Mouse (Mus musculus): ENCODE data around the gene Zdhhc3.
A peak's percentile ranks its signal among the peaks of the same experiment; 100 is the strongest.

The Zdhhc3 gene

DNA sequence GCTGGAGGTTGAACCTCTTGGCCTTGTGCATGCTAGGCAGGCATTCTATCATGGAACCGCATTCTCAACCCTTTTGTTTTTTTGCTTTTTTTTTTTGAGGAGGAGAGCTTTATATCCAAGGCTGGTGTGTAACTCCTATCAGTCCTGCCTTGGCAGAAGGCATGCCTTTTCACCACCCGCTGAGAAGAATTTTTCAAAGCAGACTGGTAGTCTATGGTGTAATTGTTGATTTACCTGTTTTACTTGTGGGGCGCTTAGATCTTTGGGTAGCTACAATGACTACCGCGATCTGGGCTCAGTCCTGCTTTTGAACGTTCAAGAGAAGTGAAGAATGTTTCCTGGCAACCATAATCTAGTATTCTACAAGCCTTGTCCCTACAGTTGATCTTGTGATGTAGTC is 926 bp upstream of the Zdhhc3 start:
- no peak for DNase-seq

DNA sequence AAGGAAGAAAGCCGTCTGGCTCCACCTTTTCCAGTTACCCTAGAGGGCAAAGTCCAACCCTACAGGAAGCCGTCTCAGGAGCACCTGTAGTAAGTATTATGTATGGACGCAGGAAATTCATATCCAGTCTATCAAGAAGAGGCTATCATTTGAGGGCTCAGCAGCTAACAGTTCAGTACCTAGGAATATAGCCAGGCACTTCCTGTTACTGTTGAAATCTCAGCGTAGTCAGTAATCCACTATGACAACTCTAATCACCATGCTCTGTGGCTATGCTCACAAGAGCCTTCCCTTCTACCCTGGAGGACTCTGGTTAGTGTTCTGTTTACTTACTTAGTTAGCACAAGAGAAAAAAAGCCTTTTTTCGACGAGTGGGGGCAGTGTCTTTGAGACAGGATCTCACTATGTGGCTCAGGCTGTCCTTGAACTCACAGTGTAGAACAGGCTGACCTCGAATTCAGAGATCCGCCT is 1.2 kb downstream of the Zdhhc3 start:
- no peak for DNase-seq

GRCm38 (mm10) chr9:123109188-123109587 is 3.8 kb downstream of the Zdhhc3 start:
- no peak for DNase-seq

DNA sequence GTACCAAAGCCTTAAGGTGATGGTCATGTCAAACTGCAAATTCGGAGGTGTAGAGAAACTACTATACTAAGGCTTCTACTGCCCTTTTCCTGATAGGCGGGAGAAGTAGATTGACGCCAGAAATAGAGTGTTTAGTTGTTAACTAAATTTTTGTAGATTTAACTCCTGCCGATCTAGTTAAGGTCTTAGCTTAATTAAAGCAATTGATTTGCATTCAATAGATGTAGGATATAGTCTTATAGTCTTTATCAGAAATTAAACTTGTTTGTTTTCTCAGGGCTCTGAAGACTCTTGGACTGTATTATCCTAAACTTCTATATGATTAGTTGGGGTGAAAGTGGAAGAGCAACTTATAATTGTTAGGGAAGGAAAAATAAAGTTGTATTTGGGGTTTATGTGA is 5.8 kb downstream of the Zdhhc3 start:
- no peak for DNase-seq

DNA sequence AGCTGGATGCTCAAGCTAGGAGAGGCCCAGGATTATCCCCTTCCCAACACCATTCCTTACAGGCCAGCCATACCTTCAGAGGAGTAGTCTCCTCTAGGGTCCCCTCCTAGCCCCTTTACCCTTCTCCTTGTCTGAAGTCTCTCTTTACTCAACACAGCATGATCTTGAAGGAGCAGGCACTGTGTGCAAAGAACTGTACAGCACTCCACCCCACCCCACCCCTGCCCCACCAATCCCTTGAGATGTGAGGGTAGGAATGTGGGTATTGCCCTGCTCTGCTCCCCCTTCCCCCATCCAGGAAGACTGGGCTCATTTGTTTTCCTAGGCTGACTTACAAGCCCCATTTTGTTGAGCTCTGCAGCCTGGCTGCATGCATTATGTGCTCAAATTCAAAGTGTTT is 8.6 kb downstream of the Zdhhc3 start:
- DNase-seq, result no peak

DNA sequence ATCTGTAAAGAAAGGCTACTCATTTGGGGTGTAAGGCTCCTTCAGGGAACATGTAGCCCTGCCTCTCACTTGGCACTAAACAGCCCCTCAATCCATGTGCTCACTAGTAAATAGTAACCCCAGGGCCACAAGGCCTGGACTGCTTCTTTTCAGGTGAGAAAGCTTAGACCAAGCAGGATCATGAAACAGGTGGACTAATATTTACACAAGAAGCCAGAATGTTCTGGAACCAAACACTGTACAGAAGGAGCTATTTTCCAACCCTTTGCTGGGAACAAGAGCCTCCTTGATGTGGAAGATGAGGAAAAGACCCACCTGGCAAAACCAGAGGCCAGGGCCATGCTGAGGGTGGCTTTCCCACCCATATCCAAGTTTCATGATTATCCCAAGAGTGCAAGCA is 9.6 kb downstream of the Zdhhc3 start:
- DNase-seq, result no peak

GRCm38 (mm10) chr9:123099631-123100455 is 13.2 kb downstream of the Zdhhc3 start:
- no peak for DNase-seq

DNA sequence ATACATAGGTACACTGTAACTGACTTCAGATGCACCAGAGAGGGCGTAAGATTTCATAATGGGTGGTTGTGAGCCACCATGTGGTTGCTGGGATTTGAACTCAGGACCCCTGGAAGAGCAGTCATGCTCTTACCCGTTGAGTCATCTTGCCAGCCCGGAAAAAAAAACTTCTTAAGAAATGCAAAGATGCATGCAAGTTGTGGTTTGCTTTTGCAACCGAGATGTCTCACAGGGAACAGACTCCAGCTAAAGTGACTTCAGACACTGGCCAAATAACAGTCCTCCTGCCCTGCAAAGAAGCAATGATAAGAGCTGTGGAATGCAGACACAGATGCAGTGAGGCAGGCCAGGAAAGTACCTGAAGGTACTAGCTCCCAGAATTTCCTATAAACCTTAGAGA is 22.2 kb downstream of the Zdhhc3 start:
- DNase-seq, result no peak

DNA sequence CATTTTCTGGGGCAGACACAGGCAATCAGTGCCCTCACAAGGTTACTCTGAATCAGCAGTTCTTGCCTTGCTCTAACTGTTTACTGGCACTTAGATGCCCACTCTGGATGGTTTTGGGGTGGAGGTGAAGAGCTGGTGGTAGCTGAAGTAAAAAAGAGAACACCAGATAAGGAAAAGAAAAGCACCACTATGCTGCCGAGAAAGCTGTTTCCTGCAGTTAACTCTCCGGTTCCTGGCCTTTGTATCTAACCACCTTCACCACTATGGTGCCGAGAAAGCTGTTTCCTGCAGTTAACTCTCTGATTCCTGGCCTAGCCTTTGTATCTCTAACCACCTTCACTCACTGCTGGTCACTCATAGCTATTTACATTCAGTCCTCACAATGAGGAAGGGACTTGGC is 25.4 kb downstream of the Zdhhc3 start:
- no peak for DNase-seq

DNA sequence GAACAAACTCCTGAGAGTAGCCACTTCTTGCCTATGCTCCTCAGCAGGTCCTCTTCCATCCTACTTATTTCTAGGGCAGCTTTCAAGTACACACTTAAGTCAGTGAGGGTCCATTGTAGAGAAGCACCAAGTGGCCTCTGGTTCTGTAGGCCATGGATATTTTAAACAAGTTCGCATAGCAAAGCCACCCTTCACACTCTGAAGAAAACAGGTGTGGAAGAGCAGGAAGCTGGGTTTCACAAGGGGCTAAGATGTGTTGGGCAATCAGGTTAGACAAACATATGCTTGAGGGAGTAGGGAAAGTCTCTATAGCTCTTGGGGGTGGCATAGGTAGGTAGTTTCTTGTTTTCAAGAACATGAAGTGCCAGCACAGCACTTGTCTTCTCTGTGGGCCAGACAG is 27.6 kb downstream of the Zdhhc3 start:
- no peak for DNase-seq

DNA sequence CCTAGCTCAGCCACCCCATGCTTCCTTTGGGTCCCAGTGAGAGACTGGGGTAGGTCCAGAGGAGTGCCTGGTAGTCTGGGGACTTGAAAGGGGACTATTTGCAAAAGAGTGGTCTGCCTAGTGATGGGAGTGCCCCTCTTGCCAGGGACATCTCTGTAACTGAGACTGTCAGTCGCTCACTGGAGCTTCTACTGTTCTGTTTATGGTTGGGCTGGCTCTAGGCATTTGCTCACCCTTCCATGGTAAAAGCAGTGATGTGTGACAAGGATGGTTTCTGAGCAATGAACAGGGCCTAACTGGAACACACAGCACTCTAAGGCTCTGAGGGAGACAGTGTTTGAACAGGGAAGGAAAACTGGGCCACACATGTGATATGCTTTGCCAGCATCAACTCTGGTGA is 32.2 kb downstream of the Zdhhc3 start:
- DNase-seq, result no peak

DNA sequence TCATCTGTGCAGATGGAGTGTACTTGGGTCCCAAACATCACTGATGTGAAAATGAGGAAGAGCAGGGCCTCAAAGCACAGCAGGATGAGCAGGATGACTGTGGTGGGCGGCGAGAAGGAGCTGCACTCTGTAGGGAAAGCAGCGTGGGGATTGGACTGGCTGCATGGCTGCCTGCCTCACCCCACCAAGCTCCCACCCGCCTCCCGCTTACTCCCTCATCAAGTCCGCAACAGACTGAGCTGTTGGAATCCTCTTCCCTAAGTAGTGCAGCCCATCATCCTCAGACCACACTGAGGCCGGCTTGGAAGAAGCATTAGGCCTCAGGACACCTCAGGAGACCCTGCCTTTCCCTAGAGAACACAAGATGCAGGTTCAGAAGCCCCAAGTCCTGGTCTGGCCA is 32.6 kb downstream of the Zdhhc3 start:
- DNase-seq, result no peak

DNA sequence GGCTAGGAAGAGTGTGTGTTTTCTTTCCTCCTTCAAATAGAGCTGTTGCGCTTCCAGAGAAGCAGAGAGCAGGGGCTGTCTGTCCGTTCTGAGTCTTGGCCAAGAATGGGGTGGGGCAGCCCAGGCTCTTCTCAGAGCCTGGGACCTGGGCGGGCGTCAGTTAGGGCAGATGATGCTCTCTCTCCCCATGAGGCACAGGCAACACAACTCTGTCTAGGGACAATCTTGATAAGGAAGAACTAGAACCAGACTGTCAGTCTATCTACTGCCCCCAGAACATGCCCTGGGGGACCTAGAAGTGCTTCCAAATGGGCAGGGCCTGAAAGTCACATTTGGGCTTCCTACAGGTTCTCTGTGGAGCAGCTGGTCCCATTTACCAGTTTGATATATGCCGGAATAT is 33.9 kb downstream of the Zdhhc3 start:
- no peak for DNase-seq

- DNase-seq, result no peak
Measured at GRCm38 (mm10) chr9:123060172-123060571, 52.8 kb downstream of the Zdhhc3 start.

- no peak for DNase-seq
Measured at GRCm38 (mm10) chr9:123058724-123059292, 54.2 kb downstream of the Zdhhc3 start.

GRCm38 (mm10) chr9:123047665-123048064 is 65.3 kb downstream of the Zdhhc3 start:
- no peak for DNase-seq

DNA sequence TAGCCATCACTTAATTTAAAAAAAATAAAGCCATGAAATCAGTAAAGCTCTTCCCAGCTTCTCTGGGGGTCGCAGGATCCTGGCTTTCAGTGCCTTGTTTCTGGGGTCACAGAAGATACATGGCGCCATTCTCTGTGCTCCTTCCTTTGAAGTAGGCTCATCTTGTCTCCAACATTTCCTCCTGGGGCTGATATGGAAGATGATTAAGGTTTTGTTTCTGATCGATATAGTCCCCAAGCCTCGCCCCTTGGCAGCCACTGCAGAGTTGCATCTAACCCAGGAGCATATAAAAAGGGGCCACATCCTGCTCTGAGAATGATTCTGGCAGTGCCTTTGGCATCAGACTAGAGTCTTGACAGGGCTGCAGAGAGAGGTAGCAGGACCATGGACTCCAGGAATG is 78.6 kb downstream of the Zdhhc3 start, which contains the start of gene Tgm4:
TSS of gene Tgm4 (plus strand) at position 301 of the 400 bp plus-strand sequence.
- DNase-seq, result no peak

DNA sequence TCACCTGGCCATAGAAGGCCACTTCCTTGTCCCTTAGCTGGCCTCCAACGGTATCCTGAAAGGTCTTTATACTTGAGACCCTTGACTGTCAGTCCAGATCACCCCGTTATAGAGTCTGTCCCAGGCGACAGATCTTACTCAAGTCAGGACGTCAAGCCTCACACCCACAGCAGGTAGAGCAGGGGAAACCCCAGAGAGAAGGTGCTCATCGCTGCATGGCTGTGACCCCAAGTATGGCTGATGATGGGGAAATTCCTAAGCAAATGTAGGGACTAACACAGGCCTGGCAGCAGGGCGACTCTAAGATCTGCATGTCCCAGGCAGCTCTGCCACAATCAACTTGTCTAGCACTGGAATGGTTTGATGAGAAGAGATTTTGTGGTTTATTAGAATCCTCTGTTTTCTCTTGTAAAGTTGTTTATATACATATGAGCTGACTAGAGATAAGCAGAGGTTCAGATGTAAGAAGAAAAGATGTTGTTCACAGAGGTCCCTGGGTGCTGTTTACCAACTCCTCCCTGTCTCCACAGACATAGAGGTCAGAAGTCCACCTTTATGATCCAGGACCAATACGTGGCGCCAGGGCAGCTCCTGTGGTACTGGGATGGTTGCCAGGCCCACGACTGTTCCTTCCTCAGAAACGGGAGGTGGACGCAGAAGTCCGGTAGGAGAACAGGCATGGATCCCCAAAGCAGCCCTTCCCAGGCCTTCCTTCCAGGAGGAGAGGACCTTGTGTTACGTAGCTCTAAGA is 81.3 kb downstream of the Zdhhc3 start:
- DNase-seq, result no peak

GRCm38 (mm10) chr9:123024201-123024600 is 88.8 kb downstream of the Zdhhc3 start:
- no peak for DNase-seq

- DNase-seq, result no peak
Measured at GRCm38 (mm10) chr9:123021636-123022379, 91.2 kb downstream of the Zdhhc3 start.

- DNase-seq, result peak; percentile 89
Measured at GRCm38 (mm10) chr9:123020995-123021631, 91.9 kb downstream of the Zdhhc3 start, which contains the start of gene Tmem42. Tmem42 (plus strand) TSS chr9:123021326.
